Mouse (Mus musculus): Measurements from ENCODE around the gene Slc35c2.

DNA sequence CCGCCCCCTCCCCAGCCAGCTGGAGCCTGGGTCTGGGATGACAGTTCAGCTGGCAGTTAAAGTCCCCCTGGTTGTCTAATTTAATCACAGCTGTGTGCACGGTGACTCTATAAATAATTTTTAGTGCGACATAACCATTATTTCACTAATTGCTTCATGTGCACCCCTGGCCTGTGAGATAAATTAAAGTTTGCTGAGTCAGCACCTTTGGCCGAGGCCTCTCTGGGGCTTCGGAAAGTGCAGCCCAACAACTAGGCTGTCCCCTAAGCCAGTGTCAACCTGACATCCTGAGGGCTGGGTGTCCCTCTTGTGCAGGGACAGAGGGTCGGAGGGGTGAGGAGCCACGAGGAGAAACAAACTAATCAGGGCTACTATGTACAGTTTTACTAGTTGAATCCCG is 27.8 kb downstream of the Slc35c2 start:
- TF ChIP-seq MAFK (IDR thresholded peaks at IDR 0.05; ENCODE audit: insufficient read depth, low read depth, low read length): peak; percentile 98
- no peak for TF ChIP-seq CHD2 (IDR thresholded peaks at IDR 0.05; ENCODE audit: low read depth, low read length)
- no peak for TF ChIP-seq ZNF384 (IDR thresholded peaks at IDR 0.05; ENCODE audit: low read depth, low read length)
- no peak for TF ChIP-seq HCFC1 (IDR thresholded peaks at IDR 0.05; ENCODE audit: borderline replicate concordance, insufficient read depth, low read length)
